Mouse (Mus musculus): ENCODE results near the gene Traf3. TPM values are rescaled to one million over a fixed set of nuclear protein-coding genes. Genes with fewer than 3 reads are reported as not detected.

The Traf3 gene
- polyA plus RNA-seq, 1 experiment from 2014 or later: 11.7 TPM

DNA sequence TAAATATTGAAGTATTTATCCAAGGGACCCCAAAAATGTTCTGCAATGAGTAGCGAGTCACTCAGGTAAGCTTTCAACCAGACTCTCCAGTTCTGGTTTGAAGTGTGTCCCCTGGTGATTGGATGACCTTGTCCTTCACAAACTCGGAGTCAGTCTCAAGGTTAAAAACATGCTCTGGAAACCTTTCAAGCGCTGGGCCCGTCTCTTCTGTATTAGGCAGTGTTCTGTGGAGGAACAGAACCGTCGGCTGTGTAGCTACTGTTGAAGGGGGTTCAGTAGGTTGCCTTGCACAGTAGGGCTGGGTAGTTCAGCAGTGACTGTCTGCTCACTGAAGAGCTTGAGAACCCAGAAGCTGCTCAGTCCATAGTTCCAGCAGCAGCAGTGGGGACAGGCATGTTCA, 11.5 kb upstream of the Traf3 start:
- WGBS: 70% methylated on average over 6 of the region's 6 CpGs

GRCm38 (mm10) chr12:111155756-111156155, 10.4 kb upstream of the Traf3 start:
- no peak for ATAC-seq (ENCODE audit: insufficient read depth)
- Histone ChIP-seq H3K27me3 (ENCODE audit: insufficient read depth, low read length) (no peaks in the 10 kb centered on the region), H3K36me3 (ENCODE audit: insufficient read depth) (no peaks in the 10 kb centered on the region), H3K9ac (no peak overlapping the region), H3K4me2 (no peak overlapping the region), H3K9me3 (ENCODE audit: low read depth, low read length) (no peaks in the 10 kb centered on the region), H3K4me3 (ENCODE audit: low read depth, low read length) (no peak overlapping the region), H3K27ac (ENCODE audit: low read depth) (no peak overlapping the region), H3K4me1 (ENCODE audit: insufficient read depth) (no peaks in the 10 kb centered on the region; the same call in 1 of the 2 replicates)
- no peak for TF ChIP-seq CTCF (IDR thresholded peaks at IDR 0.05; ENCODE audit: low read depth)
- no peak for DNase-seq
- WGBS: 87% methylated on average over 1 of the region's 1 CpGs

More for the DNA sequence above, 11.5 kb upstream of the Traf3 start:
- no peak overlapping the region for H3K27ac ChIP-seq (ENCODE audit: low read depth)
- H3K4me2 ChIP-seq: no peak overlapping the region
- H3K9ac ChIP-seq: no peak overlapping the region
- ATAC-seq (ENCODE audit: insufficient read depth): no peak
- H3K27me3 ChIP-seq (ENCODE audit: insufficient read depth, low read length): no peaks in the 10 kb centered on the region
- no peaks in the 10 kb centered on the region for H3K9me3 ChIP-seq (ENCODE audit: low read depth, low read length)
- no peak for DNase-seq
- no peaks in the 10 kb centered on the region for H3K36me3 ChIP-seq (ENCODE audit: insufficient read depth)
- no peaks in the 10 kb centered on the region; the same call in 1 of the 2 replicates for H3K4me1 ChIP-seq (ENCODE audit: insufficient read depth)
- H3K4me3 ChIP-seq (ENCODE audit: low read depth, low read length): no peak overlapping the region
- no peak for TF ChIP-seq CTCF (IDR thresholded peaks at IDR 0.05; ENCODE audit: low read depth)

- Histone ChIP-seq H3K9me3 (ENCODE audit: low read depth, low read length) (no peaks in the 10 kb centered on the region), H3K4me1 (ENCODE audit: insufficient read depth) (peaks cover 12% of the 10 kb centered on the region; the same call in 1 of the 2 replicates), H3K36me3 (ENCODE audit: insufficient read depth) (no peaks in the 10 kb centered on the region), H3K9ac (no peak overlapping the region), H3K27me3 (ENCODE audit: insufficient read depth, low read length) (no peaks in the 10 kb centered on the region), H3K4me3 (ENCODE audit: low read depth, low read length) (no peak overlapping the region), H3K4me2 (no peak overlapping the region), H3K27ac (ENCODE audit: low read depth) (no peak overlapping the region)
- ATAC-seq (ENCODE audit: insufficient read depth) (no peak), DNase-seq (no peak)
- TF ChIP-seq CTCF (IDR thresholded peaks at IDR 0.05; ENCODE audit: low read depth): no peak
- 26% methylated on average over 12 of the region's 12 CpGs for WGBS
Observed at GRCm38 (mm10) chr12:111159659-111160428, 6.3 kb upstream of the Traf3 start.

DNA sequence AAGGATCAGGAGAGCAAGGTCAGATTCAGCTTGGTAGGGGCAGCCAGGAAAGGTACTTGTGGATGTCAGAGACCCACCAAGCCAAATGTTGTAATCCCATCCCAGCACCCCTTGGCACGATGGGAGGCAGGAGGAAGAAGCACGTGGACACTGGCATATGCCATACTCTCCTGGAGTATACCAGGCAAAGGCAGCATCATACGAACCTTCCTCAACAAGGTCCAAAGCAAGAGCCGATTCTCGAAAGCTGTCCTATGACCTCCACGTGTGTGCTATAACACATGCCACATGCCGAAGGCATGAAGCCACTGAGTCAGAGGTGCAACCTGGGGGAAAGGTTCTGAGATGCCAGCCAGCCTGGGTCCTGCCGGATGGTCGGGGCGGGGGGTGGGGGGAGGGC, 5.3 kb upstream of the Traf3 start:
- Histone ChIP-seq H3K27ac (ENCODE audit: low read depth) (no peak overlapping the region), H3K4me2 (no peak overlapping the region), H3K4me1 (ENCODE audit: insufficient read depth) (peaks cover 13% of the 10 kb centered on the region; the same call in 1 of the 2 replicates), H3K9me3 (ENCODE audit: low read depth, low read length) (no peaks in the 10 kb centered on the region), H3K36me3 (ENCODE audit: insufficient read depth) (no peaks in the 10 kb centered on the region), H3K27me3 (ENCODE audit: insufficient read depth, low read length) (no peaks in the 10 kb centered on the region), H3K4me3 (ENCODE audit: low read depth, low read length) (no peak overlapping the region), H3K9ac (no peak overlapping the region)
- WGBS: 85% methylated on average over 10 of the region's 10 CpGs
- no peak for TF ChIP-seq CTCF (IDR thresholded peaks at IDR 0.05; ENCODE audit: low read depth)
- DNase-seq (no peak), ATAC-seq (ENCODE audit: insufficient read depth) (no peak)

GRCm38 (mm10) chr12:111161943-111162311, 4.2 kb upstream of the Traf3 start:
- Histone ChIP-seq H3K4me2 (peak overlapping the region; percentile 60), H3K9ac (no peak overlapping the region), H3K9me3 (ENCODE audit: low read depth, low read length) (no peaks in the 10 kb centered on the region), H3K27ac (ENCODE audit: low read depth) (no peak overlapping the region), H3K36me3 (ENCODE audit: insufficient read depth) (no peaks in the 10 kb centered on the region), H3K4me1 (ENCODE audit: insufficient read depth) (peaks cover 13% of the 10 kb centered on the region; the same call in 1 of the 2 replicates), H3K27me3 (ENCODE audit: insufficient read depth, low read length) (no peaks in the 10 kb centered on the region), H3K4me3 (ENCODE audit: low read depth, low read length) (peak overlapping the region; percentile 23; the same call in 1 of the 2 replicates)
- ATAC-seq (ENCODE audit: insufficient read depth): no peak
- no peak for DNase-seq
- WGBS: 38% methylated on average over 7 of the region's 7 CpGs
- no peak for TF ChIP-seq CTCF (IDR thresholded peaks at IDR 0.05; ENCODE audit: low read depth)

DNA sequence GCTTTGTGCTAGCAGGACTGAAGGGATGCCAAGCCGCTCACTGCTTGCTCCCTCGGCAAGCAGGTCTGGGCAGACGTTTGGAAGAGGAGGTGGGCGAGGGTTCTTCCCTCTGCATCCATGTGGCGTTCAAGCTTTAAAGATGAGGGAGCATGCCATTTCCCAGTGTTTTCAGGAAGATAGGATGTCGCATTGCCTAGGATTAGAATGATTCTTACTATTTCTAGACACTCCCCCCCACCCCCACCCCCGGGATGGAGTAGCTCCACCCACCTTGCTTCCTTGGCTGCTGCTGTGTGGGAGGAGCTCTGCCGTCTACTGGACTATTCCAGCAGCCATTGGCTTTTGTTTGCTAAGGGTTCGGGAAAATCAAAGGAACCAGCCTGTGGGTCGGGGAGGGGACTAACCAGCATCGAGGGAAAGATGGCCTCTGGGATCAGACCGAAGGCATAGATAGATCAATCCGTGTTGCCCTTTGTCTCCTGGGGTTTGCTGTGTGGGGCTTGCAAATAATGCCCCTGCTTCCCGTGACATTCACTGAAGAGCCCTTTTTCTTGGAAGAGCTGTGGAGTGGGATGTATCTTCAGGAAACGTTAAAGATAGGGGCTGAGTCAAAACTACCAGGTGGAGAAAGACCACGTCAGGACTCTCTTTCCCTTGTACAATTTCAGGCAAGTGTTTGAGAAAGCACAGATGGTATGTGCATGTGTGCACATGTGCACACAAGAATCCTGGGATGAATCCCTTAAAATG, 3.7 kb upstream of the Traf3 start:
- peak overlapping the region; percentile 23 for H3K4me3 ChIP-seq (ENCODE audit: low read depth, low read length)
- DNase-seq (peak; percentile 83), ATAC-seq (ENCODE audit: insufficient read depth) (peak; percentile 25)
- peaks cover 13% of the 10 kb centered on the region; the same call in 1 of the 2 replicates for H3K4me1 ChIP-seq (ENCODE audit: insufficient read depth)
- peak overlapping the region; percentile 51 for H3K27ac ChIP-seq (ENCODE audit: low read depth)
- H3K36me3 ChIP-seq (ENCODE audit: insufficient read depth): no peaks in the 10 kb centered on the region
- no peak for TF ChIP-seq CTCF (IDR thresholded peaks at IDR 0.05; ENCODE audit: low read depth)
- no peaks in the 10 kb centered on the region for H3K9me3 ChIP-seq (ENCODE audit: low read depth, low read length)
- H3K27me3 ChIP-seq (ENCODE audit: insufficient read depth, low read length): no peaks in the 10 kb centered on the region
- peak overlapping the region; percentile 60 for H3K4me2 ChIP-seq
- peak overlapping the region; percentile 30; the same call in 1 of the 2 replicates for H3K9ac ChIP-seq
- WGBS: 10% methylated on average over 16 of the region's 16 CpGs

DNA sequence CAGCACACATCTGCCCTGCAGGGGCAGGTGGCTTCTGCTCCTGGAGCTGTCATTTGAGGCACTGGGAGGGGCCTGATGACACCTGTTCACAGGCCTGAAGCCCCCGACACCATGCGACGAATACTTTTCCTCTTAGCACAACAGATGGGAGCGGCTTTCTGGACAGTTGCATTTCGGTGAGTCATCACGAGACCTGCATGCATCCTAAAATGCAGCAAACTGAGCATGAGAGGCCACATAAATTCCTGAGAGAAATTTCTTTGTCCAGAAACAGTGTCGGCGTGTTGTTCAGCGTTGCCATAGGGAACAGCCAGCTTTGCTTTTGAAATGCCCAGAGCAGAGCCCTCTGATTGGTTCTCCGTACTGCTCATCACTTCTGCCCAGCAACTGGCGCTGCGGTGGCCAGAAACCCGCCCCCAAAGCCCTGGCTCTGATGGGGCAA, 1.8 kb upstream of the Traf3 start:
- Histone ChIP-seq H3K9me3 (ENCODE audit: low read depth, low read length) (no peaks in the 10 kb centered on the region), H3K27me3 (ENCODE audit: insufficient read depth, low read length) (no peaks in the 10 kb centered on the region), H3K4me3 (ENCODE audit: low read depth, low read length) (peak overlapping the region; percentile 30), H3K4me1 (ENCODE audit: insufficient read depth) (peaks cover 21% of the 10 kb centered on the region), H3K9ac (peak overlapping the region; percentile 46; the same call in 1 of the 2 replicates), H3K4me2 (peak overlapping the region; percentile 65), H3K27ac (ENCODE audit: low read depth) (peak overlapping the region; percentile 56; the same call in 1 of the 2 replicates), H3K36me3 (ENCODE audit: insufficient read depth) (no peaks in the 10 kb centered on the region)
- ATAC-seq (ENCODE audit: insufficient read depth): peak; percentile 83
- TF ChIP-seq CTCF (IDR thresholded peaks at IDR 0.05; ENCODE audit: low read depth): no peak
- 4% methylated on average over 13 of the region's 13 CpGs for WGBS
- DNase-seq: peak; percentile 96

All from lung, embryonic 14.5 days (tissue).